Mouse (Mus musculus) regulatory T cell (primary cell): ENCODE data around the gene Zfp316.

Experiments used
- in situ Hi-C: fragments of 300-600 bp; cut with MboI, MseI; formaldehyde crosslinking; loops from one replicate; pipeline ENCODE4 v1.15.1; 2025; ENCODE audit warnings: high pct_unique_total_duplicates

The Zfp316 gene

DNA sequence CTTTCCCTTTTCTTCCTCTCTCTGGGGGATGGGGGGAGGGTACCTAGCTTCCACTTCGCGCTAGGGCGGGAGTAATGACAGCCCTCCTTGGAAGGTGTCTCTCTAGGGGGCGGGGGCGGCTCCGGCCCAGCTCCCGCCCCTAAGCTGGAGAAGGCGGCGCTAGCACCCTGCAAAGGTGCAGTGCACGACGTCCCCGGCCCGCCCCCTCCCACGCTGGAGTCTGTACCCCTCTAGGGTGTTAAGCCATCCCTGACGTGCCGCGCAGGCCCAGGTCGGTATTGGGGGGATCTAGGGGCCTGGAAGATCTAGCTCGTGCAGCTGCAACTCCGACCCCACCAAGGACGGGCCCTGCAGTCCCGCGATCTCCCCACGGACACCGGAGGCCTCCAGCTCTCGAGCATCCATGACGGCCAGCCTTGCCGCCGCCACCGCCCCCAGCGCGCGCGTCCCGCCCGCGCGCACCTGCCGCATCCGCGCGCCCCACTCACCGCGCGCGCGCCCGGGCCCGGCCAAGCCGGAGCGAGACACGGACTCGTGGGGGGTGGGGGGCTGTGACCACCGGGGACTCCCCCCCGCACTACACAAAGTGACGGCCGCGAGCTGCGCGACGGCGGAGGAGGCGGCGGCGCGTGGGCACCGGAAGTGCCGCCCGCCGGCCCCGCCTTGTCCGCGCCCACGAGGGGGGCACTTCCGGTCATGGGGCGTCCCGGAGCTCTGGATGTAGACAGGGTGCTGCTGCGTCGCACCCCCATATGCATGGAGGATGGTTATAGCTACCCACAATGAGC, at the start of gene Zfp316:
Zfp316 (minus strand) TSS at position 660 of the 788 bp plus-strand sequence.
- in situ Hi-C loops, result no loop called here

DNA sequence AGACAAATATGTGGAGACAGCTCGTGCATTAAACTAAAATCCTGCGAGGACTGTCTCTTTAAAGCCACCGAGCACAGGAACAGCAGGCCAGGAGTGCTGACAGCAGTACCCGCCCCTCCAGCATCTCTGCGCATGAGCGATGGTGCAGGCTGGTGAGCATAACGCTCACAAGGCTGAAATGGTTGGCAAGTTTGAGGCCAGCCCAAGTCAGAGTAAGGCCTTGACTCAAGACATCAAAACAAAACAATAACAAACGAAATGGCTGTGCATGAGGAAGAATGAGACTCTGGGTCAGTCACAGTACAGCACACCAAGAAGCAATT, 47.4 kb upstream of the Zfp316 start:
- in situ Hi-C loops, result no loop called here

DNA sequence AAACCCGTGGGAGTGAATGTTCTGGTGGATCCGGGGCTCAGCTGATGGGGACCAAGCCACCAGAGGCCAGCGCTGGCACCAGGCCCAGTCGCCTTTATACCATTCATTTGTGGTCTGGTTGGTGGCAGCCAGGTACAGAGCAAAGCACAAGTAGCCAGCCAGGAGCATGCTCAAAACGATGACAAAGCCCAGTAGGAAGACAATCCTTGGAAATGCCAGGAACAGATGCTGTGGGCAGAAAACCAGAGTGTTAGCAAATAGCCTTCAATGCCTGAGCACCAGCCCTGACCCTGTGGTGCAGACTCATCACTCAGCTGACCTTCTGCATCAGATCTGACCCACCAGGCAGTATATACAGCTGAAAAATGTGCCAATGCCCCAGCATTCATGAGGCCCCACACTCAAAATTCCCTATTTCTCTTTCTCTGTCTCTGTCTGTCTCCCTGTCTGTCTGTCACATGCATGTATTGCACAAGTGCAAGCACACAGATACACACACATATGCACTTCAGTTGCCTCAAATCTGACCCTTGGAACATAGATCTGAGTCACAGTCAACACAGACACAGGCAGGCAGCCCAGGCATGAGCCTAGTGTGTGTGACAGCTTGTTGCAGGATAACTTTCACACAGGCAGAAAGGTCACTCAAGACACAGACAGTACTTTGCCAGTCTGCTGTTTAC, 46.9 kb upstream of the Zfp316 start:
- in situ Hi-C loops, result no loop called here

DNA sequence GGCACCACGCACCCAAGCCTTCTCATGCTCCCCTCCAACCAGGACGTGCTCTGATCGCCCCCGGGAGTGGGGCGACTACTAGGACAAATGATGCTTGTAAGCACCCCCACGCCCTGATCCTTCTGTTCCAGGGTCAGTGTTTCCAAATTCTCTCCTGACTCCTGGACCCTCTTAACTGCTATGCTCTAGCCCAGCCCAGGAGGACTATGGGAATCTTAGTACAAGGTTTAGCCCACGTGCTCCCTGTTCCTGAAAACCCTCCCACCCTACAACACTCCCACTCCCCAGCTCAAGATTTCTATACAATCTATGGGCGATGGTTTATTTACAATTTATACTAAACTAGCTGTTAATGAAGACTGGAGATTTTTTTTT, 45.7 kb upstream of the Zfp316 start:
- in situ Hi-C loops, result no loop called here

DNA sequence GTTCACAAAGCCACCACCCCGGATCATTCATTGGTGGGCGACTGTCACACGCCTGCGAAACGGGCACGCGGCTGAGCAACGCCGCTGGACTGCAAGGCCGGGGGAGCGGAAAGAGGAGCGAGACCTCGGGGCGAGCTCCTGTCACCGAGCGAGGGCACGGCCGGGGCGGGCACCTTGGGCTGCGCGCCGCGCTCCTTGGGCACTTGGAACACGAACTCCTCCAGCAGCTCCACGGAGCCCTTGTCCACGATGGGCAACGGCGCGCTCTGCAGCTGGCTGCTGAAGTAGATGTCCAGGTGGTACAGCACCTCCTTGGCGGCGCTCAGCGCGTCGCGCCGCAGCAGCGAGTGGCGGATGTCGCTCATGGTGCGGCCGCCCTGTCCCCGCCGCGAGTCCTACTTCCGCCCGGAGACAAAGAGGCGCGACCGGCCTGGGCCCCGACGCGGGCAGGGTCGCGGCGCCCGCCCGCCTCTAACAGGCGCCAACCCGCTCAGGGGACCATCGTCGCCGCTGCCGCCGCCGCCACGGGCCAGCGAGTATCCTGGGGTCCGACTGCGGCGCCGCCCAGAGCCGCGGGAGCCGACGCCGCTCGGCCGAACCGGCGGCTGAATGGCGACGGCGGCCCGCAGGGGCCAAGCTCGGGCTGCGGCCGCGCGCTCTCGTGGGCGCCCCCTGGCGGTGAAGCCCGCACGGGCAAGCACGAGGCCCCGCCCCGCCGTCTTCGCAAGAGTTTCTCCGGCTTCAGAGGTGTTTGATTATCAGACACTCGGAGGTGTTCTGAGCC, 45.1 kb upstream of the Zfp316 start, which contains the start of gene E130309D02Rik:
E130309D02Rik (minus strand) TSS at position 631 of the 784 bp plus-strand sequence.
- in situ Hi-C loops, result no loop called here

DNA sequence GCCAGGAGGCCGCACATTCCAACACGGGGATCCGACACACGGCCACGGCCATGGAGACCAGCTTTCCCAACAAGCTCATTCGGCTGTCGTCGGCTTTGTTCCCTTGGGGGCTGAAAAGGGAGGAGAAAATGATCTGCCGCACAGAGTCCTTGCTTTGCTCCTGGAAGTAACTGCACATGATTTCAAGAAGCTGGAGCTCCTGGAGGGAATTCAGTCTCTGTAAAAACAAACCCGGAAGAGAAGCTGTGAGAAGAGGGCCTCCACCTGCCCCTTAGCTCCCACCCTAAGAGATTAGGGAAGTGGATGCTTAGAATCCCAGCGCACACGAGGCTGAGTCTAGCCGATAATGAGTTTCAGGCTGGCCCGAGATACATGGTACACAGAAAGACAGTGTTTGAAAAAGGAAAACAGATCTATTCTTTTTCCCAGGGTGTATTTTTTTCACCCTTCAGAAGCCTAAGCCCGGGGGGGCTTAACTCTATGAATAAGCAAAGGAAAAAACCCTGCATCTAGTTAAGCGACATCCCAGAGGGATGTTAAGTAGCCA, 44.4 kb upstream of the Zfp316 start:
- in situ Hi-C loops, result no loop called here

DNA sequence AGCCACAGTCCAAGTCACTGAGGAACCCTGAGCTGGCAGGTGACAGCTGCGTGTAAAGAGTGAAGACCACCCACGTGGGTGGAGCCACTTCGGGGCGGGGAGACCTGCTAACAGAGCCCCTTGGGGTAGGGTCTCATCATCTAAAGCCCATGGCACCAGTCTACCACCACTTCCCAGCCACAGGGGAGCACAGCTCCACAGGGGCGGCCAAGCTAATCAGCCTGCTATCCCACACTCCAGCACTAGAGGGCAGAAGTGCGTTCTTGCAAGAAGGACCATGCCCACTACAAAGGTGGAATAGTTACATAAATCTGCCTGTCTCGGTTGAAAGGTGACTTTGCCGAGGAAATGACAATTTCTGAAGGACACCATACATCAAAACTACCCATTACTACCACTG, 42.1 kb upstream of the Zfp316 start:
- in situ Hi-C loops, result no loop called here

DNA sequence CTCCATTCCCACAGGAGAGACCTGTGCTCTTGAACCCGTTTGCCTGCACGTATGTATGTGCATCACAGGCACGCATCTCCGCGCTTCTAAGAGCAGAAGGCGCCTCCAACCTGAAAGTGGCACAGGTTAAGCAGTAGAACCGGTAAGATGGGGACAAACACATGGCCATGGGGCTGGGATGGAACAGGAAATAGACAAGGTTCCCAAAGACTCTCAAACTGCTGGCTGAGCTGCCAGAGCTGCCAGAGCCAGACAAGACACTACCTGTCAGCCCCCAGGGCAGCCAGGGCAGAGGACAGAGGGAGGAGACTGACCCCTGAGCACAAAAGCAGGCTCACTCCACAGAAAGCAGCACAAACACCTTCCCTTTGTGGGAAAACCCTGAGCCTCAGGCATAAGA, 40.1 kb upstream of the Zfp316 start:
- in situ Hi-C loops, result no loop called here

DNA sequence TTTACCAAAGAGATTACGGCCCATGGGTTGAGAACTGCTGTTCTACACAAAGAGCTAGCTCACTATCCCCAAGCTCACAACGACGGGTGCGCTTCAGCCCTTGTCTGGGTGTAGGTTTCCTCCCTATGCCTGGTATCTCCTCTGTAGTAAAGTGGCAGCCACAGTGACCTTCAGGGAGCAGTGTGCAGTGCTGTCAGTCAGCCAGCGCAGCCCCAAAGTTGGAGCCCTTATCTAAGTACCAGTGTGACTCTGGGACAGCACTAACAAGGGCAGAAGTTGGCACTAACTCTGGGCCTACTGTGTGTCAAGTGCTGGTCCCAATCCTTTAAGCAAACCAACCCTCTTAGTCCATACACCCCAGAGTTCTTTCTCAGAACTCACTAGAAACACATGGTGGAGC, 39.0 kb upstream of the Zfp316 start:
- in situ Hi-C loops, result no loop called here

DNA sequence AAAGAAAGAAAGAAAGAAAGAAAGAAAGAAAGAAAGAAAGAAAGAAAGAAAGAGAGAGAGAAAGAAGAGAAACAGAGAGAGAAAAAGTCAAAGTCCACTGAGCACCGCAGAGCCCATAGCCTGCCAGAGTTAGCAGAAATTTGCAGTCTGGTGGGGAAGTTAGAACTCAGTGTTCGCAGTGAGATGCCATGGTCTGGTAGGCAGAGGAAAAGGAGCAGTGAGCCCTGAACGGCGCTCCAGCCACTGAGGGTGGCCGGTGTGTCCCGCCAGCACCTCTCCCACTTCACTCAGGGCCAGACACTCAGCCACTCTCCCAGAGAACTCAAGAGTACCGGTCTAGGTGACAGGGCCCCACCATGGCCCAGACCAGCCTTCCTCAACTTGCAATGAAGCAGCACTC, 34.4 kb upstream of the Zfp316 start:
- in situ Hi-C loops, result no loop called here

DNA sequence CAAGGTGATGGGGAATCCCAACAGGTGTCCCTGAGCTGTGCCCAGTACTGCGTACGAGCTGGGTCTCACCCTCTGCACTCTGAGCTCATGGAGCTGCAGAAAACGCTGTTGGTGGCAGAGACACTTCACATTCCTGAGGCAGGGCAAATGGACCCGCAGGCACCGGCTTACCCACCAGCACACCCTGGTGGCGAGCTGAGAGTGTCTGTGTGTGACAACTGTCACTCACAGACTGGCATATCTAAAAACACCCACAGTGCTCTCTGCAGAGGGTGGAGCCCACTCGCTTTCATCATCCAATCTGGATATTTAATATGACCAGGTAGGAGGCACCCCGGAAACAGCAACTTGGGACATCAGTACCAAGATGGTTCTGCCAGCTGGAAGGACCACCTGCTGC, 31.5 kb upstream of the Zfp316 start:
- in situ Hi-C loops, result no loop called here

DNA sequence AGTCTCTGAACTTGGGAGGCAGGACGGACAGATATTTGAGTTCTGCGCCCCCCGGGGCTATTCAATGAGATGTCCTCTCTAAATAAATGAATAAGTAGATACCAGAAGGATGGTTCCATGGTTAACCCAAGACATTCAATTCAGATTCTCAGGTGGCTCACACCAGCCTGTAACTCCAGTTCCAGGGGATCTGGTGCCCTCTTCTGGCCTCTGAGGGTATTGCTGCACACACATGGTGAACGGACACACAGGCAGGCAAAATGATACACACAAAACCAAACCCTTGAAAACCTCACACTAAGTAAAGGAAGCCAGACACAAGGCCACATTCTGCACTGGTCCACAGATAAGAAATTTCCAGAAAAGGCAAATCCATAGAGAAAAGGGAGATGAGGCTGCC, 29.9 kb upstream of the Zfp316 start:
- in situ Hi-C loops, result loop anchor here (10.0 kb wide), 1 partner anchor 125 kb away; no protein-coding TSS in a partner anchor

DNA sequence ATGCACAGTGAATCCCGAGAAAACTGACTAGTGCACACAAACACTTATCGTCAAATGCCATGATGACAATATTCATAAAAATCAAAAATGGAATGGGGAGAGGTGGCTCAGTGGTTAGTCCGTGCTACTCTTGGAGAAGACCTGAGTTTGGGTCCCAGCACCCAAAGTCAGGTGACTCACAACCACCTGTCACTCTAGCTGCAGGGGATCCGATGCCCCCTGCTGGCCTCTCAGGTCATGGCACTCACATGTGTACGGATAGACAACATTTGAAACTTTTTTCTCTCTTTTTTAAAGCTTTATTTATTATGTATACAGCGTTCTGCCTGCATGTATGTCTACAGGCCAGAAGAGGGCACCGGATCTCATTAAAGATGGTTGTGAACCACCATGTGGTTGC, 28.6 kb upstream of the Zfp316 start:
- in situ Hi-C loops, result loop anchor here (10.0 kb wide), 1 partner anchor 124 kb away; no protein-coding TSS in a partner anchor

DNA sequence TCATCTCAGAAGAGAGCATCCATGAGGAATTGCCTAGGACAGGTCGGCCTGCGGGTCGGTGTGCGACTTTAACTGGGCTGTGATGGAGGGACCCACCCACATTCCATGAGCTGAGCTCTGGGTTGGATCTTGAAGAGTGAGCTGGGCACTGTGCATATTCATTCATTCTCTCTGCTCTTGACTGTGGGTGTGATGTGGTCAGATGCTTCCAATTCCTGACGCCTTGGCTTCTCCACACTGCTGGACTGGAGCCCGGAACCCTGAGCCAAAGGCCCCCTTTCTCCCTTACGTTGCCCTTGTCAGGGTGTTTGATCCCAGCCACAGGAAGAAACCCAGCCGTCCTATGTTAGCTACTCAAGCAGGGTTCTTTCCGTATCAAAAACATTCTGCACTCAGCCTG, 28.2 kb upstream of the Zfp316 start:
- in situ Hi-C loops, result loop anchor here (10.0 kb wide), 1 partner anchor 123 kb away; no protein-coding TSS in a partner anchor

DNA sequence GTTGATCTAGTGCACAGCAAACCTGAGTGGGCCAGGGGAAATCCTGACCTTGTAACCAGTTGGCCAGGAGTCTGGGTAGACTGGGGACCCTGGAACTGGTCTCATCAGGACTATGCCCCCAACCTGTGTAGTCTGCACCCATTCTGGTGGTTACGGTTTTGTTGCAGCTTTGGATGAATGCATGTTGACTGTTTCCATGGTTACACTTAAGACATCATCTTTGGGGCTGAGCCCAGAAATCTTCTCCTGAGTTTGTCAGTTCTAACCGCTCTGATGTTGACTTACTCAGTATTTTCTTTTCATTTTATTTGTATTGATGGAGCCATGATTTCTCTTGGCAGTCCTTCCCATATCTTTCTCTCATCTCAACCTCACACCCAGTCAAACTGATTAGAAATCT, 25.5 kb upstream of the Zfp316 start:
- in situ Hi-C loops, result loop anchor here (10.0 kb wide), 1 partner anchor 121 kb away; no protein-coding TSS in a partner anchor

DNA sequence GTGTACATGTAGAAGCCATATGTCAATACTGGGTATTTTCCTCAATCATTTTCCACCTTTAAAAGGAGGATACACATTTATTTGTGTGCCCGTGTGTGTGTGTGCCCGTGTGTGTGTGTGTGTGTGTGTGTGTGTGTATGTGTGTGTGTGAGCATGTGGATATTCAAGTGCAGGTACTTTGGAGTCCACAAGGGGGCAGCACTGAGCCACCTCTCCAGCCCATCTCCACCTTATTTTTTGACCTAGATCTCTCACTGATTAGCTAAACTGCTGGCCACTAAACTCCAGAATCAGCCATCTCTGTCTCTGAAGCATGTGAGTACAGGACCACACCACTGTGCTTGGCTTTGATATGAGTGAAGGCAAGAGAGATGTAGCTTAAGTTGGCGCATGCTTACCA, 25.0 kb upstream of the Zfp316 start:
- in situ Hi-C loops, result loop anchor here (5.0 to 10.0 kb wide), 2 partner anchors 120 to 408 kb away; no protein-coding TSS in a partner anchor

DNA sequence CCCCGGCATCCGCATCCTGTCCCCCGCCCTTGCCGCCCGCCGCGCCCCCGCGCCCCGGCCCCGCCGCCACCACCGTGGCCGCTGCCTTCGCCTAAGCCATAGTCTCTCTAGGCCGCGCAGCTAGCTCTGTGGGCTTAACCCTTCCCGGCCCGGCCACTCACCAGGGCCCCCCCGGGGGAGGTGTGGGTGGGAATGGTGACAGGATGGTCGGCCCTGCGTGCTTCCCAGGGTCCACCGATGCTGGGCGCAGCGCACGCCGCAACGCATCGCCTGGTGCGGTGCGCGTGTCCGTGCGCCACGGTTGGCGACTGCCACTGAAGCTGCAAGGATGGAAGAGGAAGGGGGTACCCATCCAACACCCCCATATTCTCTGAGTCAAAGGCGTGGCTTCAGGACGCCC, 23.6 kb upstream of the Zfp316 start, which contains the start of gene Zfp853:
Zfp853 (minus strand) TSS at position 220 of the 400 bp plus-strand sequence.
- in situ Hi-C loops, result loop anchor here (5.0 to 10.0 kb wide), 2 partner anchors 119 to 406 kb away; no protein-coding TSS in a partner anchor

DNA sequence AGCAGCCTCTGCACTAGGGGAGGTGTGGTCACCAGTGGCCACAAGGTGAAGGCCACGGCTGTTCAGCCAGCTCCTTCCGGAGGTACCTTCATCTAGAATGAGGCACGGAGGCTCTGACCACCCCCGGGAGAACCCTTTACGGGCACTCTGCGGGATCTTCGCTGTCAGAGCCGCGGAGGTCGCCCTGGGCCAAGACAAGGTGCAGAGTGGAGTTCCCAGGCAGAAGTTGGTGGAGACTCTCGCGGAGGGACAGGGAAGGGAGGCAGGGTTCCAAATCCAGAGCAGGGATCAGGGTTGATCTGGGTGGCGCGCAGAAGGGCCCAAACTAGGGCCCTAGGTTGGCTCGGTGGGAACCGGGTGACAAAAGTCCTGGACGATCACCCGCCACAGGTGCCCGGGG, 23.1 kb upstream of the Zfp316 start:
- in situ Hi-C loops, result loop anchor here (5.0 to 10.0 kb wide), 2 partner anchors 118 to 406 kb away; no protein-coding TSS in a partner anchor

DNA sequence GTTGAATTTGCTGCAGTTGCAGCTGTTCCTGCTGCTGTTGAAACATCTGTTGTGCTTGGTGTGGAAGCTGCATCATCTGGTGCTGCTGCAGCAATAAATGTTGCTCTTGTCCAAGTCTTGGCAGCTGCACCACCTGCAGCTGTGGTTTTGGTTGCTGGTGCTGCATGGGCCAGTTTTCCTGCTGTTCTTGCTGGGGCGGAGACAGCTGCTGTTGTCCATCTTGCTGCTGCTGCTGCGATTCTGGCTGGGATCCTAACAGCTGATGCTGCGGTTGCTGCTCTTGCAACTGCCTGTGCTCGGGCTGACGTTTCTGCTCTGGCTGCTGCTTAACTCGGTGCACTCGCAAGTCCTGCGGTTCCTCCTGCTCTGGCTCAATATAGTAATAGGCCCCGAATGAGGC, 19.5 kb upstream of the Zfp316 start:
- in situ Hi-C loops, result no loop called here

DNA sequence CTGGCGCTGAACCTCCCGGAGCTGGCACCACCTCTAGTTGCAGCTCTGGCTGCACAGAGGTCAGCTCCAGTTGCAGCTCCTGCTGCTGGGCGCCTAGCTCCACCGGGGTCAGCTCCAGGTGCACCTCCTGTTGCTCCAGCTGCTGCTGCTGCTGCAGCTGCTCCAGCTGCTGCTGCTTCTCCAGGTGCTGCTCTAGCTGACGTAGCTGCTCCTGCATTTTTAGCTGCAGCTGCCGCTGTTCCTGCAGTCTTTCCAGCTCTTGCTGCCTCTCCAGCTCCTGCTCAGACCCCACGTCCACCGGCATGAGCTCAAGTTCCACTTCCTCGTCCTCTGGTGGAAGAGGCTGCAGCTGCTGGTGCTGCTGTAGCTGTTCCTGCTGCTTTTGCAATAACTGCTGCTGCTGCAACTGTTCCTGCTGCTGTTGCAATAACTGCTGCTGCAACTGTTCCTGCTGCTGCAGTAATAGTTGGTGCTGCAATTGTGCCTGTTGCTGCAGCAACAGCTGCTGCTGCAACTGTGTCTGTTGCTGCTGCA, 18.6 kb upstream of the Zfp316 start:
- in situ Hi-C loops, result no loop called here

DNA sequence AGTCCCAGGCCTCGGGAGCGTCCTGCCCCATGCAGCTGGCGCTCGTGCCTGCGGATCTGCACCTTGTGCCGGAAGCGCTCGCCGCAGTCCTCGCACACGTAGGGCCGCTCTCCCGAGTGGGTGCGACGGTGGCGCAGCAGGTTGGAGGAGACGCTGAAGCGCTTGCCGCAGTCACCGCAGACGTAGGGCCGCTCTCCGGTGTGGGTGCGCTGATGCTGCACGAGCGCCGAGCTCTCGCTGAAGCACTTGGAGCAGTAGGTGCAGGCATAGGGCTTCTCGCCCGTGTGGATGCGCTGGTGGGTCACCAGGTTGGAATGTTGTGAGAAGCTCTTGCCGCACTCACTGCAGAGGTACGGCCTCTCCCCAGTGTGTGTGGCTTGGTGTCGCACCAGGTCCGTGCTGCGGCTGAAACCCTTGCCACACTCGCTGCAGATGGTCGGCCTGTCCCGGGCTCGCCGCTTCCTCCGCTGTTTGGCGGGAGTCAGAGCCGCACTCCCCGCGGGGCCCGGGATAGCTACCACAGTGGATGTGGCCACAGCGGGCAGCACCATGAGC, 18.0 kb upstream of the Zfp316 start:
- in situ Hi-C loops, result no loop called here
